Mouse (Mus musculus) hindbrain, embryonic 12.5 days (tissue): ENCODE results near the gene Cdk20. TPM values are rescaled to one million over a fixed set of nuclear protein-coding genes. Genes with fewer than 3 reads are reported as not detected.
A peak's percentile ranks its signal among the peaks of the same experiment; 100 is the strongest.

Experiments used
- ATAC-seq: fragments of 200-750 bp; cut with Nextera tagmentation; 2 replicates; pipeline ENCODE4 v1.8.0; 2017; ENCODE audit warnings: moderate TSS enrichment; ENCODE audit not compliant: low FRiP score
- H3K27ac ChIP-seq: fragments of 300-500 bp; sonication (generic); 2 replicates; pipeline ENCODE4 v1.5.1; 2016; ENCODE audit warnings: mild to moderate bottlenecking
- H3K27me3 ChIP-seq: fragments of 300-500 bp; sonication (generic); 2 replicates; pipeline ENCODE4 v1.6.1; 2016; ENCODE audit warnings: mild to moderate bottlenecking
- H3K36me3 ChIP-seq: fragments of 300-500 bp; sonication (generic); 2 replicates; pipeline ENCODE4 v1.6.1; 2016; ENCODE audit warnings: mild to moderate bottlenecking
- H3K4me1 ChIP-seq: fragments of 300-500 bp; sonication (generic); 2 replicates; pipeline ENCODE4 v1.6.1; 2016
- H3K4me2 ChIP-seq: fragments of 300-500 bp; sonication (generic); replicated peaks from 2 replicates; pipeline ENCODE4 v1.6.1; 2016; ENCODE audit warnings: mild to moderate bottlenecking
- H3K4me3 ChIP-seq: fragments of 300-500 bp; sonication (generic); 2 replicates; pipeline ENCODE4 v1.5.1; 2016; ENCODE audit warnings: mild to moderate bottlenecking
- H3K9ac ChIP-seq: fragments of 300-500 bp; sonication (generic); 2 replicates; pipeline ENCODE4 v1.6.1; 2016; ENCODE audit warnings: mild to moderate bottlenecking, moderate library complexity
- H3K9me3 ChIP-seq: fragments of 300-500 bp; sonication (generic); replicated peaks from 2 replicates; pipeline ENCODE4 v1.6.1; 2016; ENCODE audit warnings: mild to moderate bottlenecking
- WGBS: fragments of 180-500 bp; shearing (Covaris S2); methylation state at CpG from one replicate; pipeline ENCODE4 v1.1.7; 2016; 5-methylcytosine and 5-hydroxymethylcytosine counted together
- polyA plus RNA-seq: library from polyadenylated mRNA; unstranded; fragments of >200 nt; fragmentation: Nextera tagmentation; extraction: Ambion mirVana; gene quantifications from 2 replicates; pipeline ENCODE4 v1.2.1, GENCODE M21; 2016

Cdk20 gene
- 10.7 and 12.7 TPM in 2 replicates for polyA plus RNA-seq

DNA sequence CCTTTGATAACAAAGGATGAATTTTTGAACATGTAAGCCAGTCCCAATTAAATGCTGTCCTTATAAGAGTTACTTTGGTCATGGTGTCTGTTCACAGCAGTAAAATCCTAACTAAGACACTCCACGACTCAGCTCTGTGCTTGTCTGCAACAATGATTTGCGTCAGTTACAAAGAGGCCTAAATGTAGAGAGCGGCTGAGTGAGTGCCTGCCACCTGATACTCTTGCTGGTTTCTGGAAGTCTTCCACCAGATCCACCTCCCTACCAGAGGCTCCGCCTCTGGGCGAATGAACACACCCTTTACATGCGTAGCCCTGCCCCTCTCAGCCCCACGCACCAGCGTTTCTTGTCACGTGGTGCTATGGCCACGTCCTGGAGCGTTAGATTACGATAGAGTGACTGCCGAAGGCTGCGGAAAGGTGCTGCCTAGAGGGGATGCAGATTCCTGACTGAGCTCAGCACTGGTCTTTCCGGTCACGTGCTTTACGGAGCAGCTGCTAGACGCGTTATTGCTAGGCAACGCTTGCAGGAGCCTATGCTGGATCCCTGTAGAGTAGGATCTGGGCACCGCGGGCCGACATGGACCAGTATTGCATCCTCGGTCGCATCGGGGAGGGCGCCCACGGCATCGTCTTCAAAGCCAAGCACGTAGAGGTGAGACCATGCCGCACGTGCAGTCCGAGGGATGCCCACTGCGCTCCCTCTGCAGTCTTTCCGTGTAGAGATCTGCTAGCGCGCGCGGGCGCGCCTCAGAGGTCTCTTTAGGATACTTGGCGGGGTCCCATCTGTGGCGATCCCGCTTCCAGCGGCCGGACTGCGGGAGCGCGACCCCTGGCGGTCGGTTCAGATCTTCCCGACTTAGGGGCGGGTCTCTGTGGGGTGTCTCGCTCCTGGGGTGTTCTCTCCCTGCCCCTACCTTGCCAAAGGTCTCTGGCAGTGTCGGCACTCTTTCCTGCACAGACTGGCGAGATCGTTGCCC lies at the start of gene Cdk20:
TSS of gene Cdk20 (plus strand) at position 298 of the 979 bp plus-strand sequence.
- Histone ChIP-seq H3K27me3 (no peaks in the 10 kb centered on the region), H3K4me1 (peaks cover 9% of the 10 kb centered on the region), H3K4me3 (peak within 1 kb of the TSS; percentile 63), H3K9ac (peak within 1 kb of the TSS; percentile 55), H3K4me2 (peak within 1 kb of the TSS; percentile 68), H3K27ac (peak within 1 kb of the TSS; percentile 91), H3K36me3 (no peaks in the 10 kb centered on the region), H3K9me3 (no peaks in the 10 kb centered on the region)
- under 1% methylated on average over 57 of the region's 57 CpGs for WGBS
- peak; percentile 99 for ATAC-seq

GRCm38 (mm10) chr13:64384937-64385336 lies 47.2 kb upstream of the Cdk20 start:
- Histone ChIP-seq H3K9me3 (no peaks in the 10 kb centered on the region), H3K4me3 (no peak overlapping the region), H3K27me3 (no peaks in the 10 kb centered on the region), H3K27ac (no peak overlapping the region), H3K9ac (no peak overlapping the region), H3K4me1 (no peaks in the 10 kb centered on the region), H3K36me3 (no peaks in the 10 kb centered on the region), H3K4me2 (no peak overlapping the region)
- no peak for ATAC-seq
- 90% methylated on average over 3 of the region's 3 CpGs for WGBS

DNA sequence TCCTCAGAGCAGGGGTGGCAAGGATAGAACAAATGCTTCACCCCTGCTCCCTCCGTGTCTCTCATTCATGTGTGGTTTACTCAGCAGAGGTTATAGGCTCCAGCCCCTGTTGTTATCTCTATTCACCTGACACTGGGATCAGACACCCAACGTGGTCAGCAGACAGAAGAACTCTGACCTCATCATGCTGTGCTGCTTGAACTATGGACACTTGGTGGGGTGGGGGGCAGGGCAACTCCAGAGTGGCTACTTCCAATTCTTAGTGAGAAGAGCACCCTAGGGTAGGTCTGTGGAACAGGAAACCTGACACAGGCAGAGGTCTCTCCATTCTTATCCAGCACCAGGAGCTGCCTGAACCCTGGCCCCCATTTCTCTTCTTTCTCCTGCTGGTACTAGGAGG lies 46.1 kb upstream of the Cdk20 start:
- ATAC-seq: no peak
- 41% methylated on average over 2 of the region's 2 CpGs for WGBS
- H3K4me1 ChIP-seq: no peaks in the 10 kb centered on the region

GRCm38 (mm10) chr13:64388415-64388814 lies 43.7 kb upstream of the Cdk20 start:
- no peak for ATAC-seq
- Histone ChIP-seq H3K4me1 (no peaks in the 10 kb centered on the region), H3K4me3 (no peak overlapping the region), H3K27me3 (no peaks in the 10 kb centered on the region), H3K27ac (no peak overlapping the region), H3K9ac (no peak overlapping the region), H3K36me3 (no peaks in the 10 kb centered on the region), H3K4me2 (no peak overlapping the region), H3K9me3 (no peaks in the 10 kb centered on the region)
- WGBS: 79% methylated on average over 4 of the region's 4 CpGs

More for the DNA sequence above, 46.1 kb upstream of the Cdk20 start:
- Histone ChIP-seq H3K36me3 (no peaks in the 10 kb centered on the region), H3K4me2 (no peak overlapping the region), H3K27me3 (no peaks in the 10 kb centered on the region), H3K9me3 (no peaks in the 10 kb centered on the region), H3K27ac (no peak overlapping the region), H3K4me3 (no peak overlapping the region), H3K9ac (no peak overlapping the region)

- Histone ChIP-seq H3K9ac (no peak overlapping the region), H3K9me3 (no peaks in the 10 kb centered on the region), H3K4me3 (no peak overlapping the region), H3K36me3 (no peaks in the 10 kb centered on the region), H3K4me2 (no peak overlapping the region), H3K27me3 (no peaks in the 10 kb centered on the region), H3K27ac (no peak overlapping the region), H3K4me1 (no peaks in the 10 kb centered on the region)
- ATAC-seq: no peak
- WGBS: 75% methylated on average over 8 of the region's 8 CpGs
Measured at GRCm38 (mm10) chr13:64396979-64397378, 35.1 kb upstream of the Cdk20 start.

- H3K4me3 ChIP-seq: no peak overlapping the region
- H3K9ac ChIP-seq: no peak overlapping the region
- WGBS: 100% methylated on average over 1 of the region's 1 CpGs
- H3K27me3 ChIP-seq: no peaks in the 10 kb centered on the region
- no peaks in the 10 kb centered on the region for H3K4me1 ChIP-seq
- no peak for ATAC-seq
- H3K4me2 ChIP-seq: no peak overlapping the region
- H3K27ac ChIP-seq: no peak overlapping the region
- no peaks in the 10 kb centered on the region for H3K9me3 ChIP-seq
- no peaks in the 10 kb centered on the region for H3K36me3 ChIP-seq
Measured at GRCm38 (mm10) chr13:64398065-64398464, 34.0 kb upstream of the Cdk20 start.

GRCm38 (mm10) chr13:64399906-64400305 lies 32.2 kb upstream of the Cdk20 start:
- WGBS: 83% methylated on average over 3 of the region's 3 CpGs
- H3K4me3 ChIP-seq: no peak overlapping the region
- no peaks in the 10 kb centered on the region for H3K9me3 ChIP-seq
- no peaks in the 10 kb centered on the region for H3K36me3 ChIP-seq
- no peak overlapping the region for H3K27ac ChIP-seq
- no peak overlapping the region for H3K4me2 ChIP-seq
- no peaks in the 10 kb centered on the region for H3K4me1 ChIP-seq
- no peaks in the 10 kb centered on the region for H3K27me3 ChIP-seq
- no peak overlapping the region for H3K9ac ChIP-seq
- ATAC-seq: no peak

DNA sequence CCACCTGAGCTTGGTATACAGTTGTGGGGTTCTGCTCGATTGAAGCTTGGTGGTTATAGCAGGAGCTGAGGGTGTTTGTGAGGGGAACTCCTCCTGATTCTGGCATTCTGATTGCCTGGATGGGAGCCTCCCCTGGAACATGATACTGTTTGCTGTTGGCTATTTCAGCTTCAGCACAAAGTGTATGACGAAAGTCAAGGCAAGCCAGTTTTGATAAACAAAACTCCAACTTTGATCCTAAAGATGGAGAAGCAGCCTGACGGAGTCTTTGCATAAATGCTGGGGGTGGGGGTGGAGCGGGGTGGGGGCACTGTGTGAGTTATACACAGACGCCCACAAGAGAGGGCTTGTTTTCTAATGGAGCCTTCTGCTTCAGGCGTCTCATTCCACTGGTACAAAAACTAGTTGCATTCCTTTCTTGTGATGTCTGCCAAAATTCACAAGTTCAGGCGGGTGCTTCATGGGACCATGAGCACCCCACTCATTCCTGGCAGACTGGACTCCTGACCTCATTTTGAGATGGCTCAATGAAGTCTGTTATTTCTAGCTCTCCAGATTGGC lies 31.2 kb upstream of the Cdk20 start:
- Histone ChIP-seq H3K4me1 (no peaks in the 10 kb centered on the region), H3K9me3 (no peaks in the 10 kb centered on the region), H3K27ac (no peak overlapping the region), H3K4me2 (no peak overlapping the region), H3K4me3 (no peak overlapping the region), H3K36me3 (no peaks in the 10 kb centered on the region), H3K27me3 (no peaks in the 10 kb centered on the region), H3K9ac (no peak overlapping the region)
- 59% methylated on average over 7 of the region's 7 CpGs for WGBS
- no peak for ATAC-seq

DNA sequence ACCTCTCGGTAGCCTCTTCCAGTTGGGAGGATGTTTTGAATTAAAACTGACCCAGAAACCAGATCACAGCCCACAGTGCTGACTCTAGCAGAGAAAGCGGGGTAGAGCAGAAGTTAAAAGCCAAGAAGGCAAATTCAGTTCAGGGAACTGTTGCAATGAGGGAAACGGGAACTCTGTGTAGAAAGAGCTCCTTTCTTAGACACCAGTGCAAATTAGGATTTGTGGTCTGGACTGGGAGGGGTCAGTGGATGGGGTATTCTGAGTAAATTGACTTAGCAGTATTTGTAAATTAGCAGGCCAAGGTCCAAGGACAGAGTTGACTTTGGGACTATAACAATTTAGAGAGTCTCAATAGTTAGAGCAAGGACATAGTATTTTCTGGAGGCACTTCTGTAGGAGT lies 30.1 kb upstream of the Cdk20 start:
- no peak overlapping the region for H3K27ac ChIP-seq
- H3K4me3 ChIP-seq: no peak overlapping the region
- no peaks in the 10 kb centered on the region for H3K36me3 ChIP-seq
- no peak overlapping the region for H3K4me2 ChIP-seq
- H3K27me3 ChIP-seq: no peaks in the 10 kb centered on the region
- no peak overlapping the region for H3K9ac ChIP-seq
- ATAC-seq: no peak
- H3K4me1 ChIP-seq: no peaks in the 10 kb centered on the region
- 65% methylated on average over 3 of the region's 3 CpGs for WGBS
- no peaks in the 10 kb centered on the region for H3K9me3 ChIP-seq

GRCm38 (mm10) chr13:64402504-64402949 lies 29.6 kb upstream of the Cdk20 start:
- ATAC-seq: no peak
- no peak overlapping the region for H3K4me3 ChIP-seq
- no peaks in the 10 kb centered on the region for H3K9me3 ChIP-seq
- no peak overlapping the region for H3K4me2 ChIP-seq
- no peaks in the 10 kb centered on the region for H3K27me3 ChIP-seq
- no peak overlapping the region for H3K9ac ChIP-seq
- 93% methylated on average over 10 of the region's 10 CpGs for WGBS
- no peaks in the 10 kb centered on the region for H3K4me1 ChIP-seq
- H3K27ac ChIP-seq: no peak overlapping the region
- H3K36me3 ChIP-seq: no peaks in the 10 kb centered on the region

- H3K27ac ChIP-seq: no peak overlapping the region
- H3K9me3 ChIP-seq: no peaks in the 10 kb centered on the region
- no peak overlapping the region for H3K9ac ChIP-seq
- no peak for ATAC-seq
- H3K36me3 ChIP-seq: no peaks in the 10 kb centered on the region
- WGBS: 91% methylated on average over 8 of the region's 8 CpGs
- H3K4me3 ChIP-seq: no peak overlapping the region
- no peaks in the 10 kb centered on the region for H3K27me3 ChIP-seq
- H3K4me1 ChIP-seq: no peaks in the 10 kb centered on the region
- no peak overlapping the region for H3K4me2 ChIP-seq
Measured at GRCm38 (mm10) chr13:64402951-64403460, 29.1 kb upstream of the Cdk20 start.

DNA sequence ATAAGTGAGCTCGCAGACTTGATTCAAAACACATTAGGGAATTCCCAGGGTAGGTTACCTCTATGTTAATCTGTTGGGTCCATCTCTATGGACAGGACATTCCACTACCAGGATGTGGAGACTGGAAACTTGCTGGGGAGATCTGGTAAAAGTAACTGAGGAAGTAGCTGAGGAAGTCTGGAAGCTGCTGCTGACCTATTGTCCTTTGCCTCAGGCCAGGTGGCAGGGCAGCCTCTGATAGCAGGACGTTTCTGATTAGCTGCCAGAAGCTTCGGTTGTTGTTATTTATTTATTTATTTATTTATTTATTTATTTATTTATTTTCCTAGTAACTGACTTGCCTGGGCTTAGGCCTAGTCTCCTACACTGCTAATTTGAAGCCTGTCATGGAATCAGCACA lies 28.6 kb upstream of the Cdk20 start:
- 62% methylated on average over 3 of the region's 3 CpGs for WGBS
- Histone ChIP-seq H3K27ac (no peak overlapping the region), H3K4me2 (no peak overlapping the region), H3K9ac (no peak overlapping the region), H3K4me3 (no peak overlapping the region), H3K4me1 (no peaks in the 10 kb centered on the region), H3K9me3 (no peaks in the 10 kb centered on the region), H3K27me3 (no peaks in the 10 kb centered on the region), H3K36me3 (no peaks in the 10 kb centered on the region)
- no peak for ATAC-seq
